Mouse (Mus musculus): ENCODE measurements around the gene Tvp23b.

The Tvp23b gene

DNA sequence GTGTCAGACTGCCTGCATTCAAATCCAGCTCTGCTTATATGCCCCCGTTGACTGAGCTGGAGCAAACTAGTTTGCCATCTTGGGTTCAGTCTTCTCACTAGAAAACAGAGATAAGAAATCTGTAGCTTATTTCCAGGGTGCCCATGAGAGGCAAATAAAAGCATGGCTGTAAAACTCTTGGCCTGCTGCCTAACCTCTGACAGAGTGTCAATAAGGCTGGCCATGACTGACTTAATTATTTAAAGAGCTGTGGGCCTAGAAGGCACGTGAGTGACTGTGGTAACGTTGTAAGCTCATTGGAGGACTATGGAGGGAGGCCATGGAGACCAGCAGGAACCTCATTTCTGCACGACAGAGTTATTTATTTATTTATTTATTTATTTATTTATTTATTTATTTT, 66.3 kb downstream of the Tvp23b start:
- no peak for DNase-seq (ENCODE audit: low spot score in 2 of 2)

DNA sequence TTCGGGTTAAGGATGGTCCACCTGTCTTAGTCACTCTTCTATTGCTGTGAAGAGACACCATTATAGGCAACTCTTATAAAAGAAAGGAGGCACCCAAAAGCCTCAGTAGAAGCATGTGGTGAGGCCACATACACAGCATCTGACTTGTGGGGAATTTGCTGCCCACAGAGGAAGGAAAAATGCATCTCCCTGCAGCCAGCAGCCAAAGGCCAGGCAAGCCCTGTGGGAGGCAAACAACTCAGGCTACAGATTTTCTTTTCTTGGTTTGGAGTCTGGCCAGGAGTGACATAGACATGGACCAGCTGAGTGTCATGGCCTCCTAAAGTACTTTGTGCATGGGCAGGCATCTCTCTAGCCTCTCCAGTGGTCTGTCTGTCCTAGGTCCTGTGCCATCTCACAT, 70.3 kb downstream of the Tvp23b start:
- no peak for DNase-seq (ENCODE audit: low spot score in 2 of 2)

DNA sequence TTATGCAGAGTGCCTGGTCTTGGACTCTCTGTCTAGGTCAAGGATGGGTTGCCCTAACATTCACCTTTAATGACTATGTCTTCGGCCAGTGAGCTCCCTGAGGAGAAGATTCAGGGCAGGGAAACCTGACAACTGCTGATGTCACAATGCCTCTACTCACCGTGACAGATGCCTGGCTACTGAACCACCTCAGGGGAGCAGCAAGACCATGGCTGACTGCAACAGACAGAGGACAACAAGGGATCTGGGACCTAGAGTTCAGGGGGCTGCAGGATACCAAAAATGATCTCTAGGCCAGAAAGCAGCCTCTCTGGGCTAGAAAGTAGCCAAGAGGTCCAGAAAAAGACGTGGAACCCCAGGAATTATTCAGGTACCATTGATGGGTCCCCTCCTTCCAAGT, 71.8 kb downstream of the Tvp23b start, which contains the start of gene Cdrt4:
Cdrt4 (plus strand) TSS at position 182 of the 400 bp plus-strand sequence.
- no peak for DNase-seq (ENCODE audit: low spot score in 2 of 2)

DNA sequence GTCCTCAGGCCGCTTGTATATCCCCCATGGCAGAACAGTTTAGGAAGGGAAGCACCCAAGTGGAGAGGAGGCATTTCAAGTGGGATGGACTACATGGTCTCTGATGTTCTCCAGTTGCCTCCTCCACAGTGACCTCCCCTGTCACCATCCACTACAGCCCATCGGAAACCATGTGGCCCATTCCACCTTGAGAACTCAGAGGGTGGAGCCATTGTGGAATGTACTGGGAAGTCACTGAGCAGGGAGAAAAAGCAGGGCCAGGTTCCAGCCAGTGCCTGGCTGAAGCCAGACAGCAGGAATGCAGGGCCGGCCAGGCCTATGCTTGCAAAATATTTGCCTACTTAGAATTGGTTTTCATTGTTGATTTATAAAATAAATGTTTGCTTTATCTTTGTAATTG, 75.5 kb downstream of the Tvp23b start:
- DNase-seq (ENCODE audit: low spot score in 2 of 2), result no peak

DNA sequence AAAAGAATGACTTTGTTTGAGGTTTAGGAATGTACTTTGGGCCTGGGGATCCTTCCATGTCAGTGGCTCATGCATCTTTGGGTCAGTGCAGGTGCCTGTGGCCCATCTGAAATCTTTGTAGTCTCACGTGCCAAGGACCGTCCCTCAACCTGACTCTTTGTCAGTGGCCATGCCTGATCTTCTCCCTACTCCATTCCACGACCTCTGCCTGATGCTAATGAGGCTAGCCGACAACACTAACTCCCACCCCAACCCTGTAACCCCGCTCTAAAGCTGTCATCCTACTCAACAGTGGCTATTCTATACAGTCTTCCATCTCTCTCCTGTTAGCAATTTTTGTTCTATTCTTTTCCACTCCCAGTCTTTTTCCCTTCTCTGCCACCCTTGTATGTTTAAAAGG, 75.9 kb downstream of the Tvp23b start:
- no peak for DNase-seq (ENCODE audit: low spot score in 2 of 2)

DNA sequence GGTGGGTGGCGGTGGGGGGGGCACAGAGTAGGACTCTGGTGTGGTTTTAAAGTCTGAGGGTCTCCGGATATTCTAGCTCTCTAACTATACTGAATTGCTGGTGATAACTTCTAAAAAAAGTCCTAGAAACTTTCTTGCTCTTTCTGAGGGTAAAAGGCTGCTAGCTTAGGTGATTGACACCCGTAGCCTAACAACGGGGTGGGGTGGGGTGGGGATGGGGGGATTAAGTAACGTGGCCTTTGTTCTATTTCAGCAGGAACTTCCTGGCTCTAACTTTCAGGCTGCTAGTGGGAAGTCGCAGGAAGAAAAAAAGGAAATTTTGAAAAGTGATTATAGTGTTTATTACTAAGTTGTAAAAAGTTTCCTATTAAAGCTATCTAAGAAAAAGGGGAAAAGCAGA, 76.5 kb downstream of the Tvp23b start:
- DNase-seq (ENCODE audit: low spot score in 2 of 2), result no peak

DNA sequence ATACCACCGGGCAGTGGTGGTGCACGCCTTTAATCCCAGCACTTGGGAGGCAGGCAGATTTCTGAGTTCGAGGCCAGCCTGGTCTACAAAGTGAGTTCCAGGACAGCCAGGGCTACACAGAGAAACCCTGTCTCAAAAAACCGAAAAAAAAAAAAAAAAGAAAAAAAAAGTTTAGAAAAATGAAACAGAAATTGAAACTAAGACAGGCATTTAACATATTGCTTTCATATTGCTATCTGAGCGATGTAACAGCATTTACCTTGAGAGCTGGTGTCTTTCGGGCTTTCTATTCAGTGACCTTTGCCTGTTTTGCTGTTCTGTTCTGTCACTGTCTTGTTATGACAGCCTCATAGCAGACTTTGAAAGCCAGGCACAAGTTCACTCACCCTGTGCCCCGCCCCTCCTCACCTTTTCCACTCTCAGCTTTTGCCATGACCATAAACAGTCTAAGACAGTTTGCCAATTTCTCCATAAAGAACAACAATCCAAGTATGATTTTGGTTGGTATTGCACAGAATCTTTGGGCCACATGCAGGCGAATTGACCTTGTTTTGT, 78.4 kb downstream of the Tvp23b start:
- no peak for DNase-seq (ENCODE audit: low spot score in 2 of 2)

DNA sequence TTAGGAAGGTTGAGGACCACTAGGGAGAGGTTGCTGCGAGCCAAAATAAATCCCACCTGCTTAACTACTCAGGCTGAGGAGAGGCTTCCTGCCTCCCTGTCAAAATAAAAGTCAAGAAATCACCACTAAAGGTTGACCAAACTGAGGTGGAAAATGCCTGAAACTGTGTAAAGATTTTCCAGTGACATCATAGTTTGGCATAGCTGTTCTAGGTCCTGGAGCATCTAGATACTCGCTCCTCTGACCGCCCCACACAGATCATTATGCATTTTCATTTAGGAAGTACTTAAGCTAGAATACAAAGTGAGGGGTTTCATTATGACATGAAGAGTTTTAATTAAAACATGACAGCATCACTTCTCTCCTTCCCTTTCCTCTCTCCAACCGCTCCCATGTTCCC, 84.0 kb downstream of the Tvp23b start:
- DNase-seq (ENCODE audit: low spot score in 2 of 2), result no peak

DNA sequence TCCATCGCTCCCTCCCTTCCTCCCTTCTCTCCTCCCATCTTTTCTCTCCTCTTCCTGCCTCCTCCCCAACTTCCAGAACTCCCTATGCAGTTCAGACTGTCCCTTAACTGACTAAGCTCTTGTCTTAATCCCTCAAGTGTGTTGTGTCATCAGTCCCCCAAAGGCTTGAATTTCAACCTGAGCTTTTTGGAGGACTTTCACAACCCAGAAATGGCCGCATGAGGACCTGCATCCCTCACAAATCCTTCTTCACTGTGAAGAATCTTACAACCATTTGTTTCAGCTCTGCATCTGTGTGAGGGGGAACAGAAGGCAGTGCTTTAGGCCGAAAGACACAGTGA, 87.1 kb downstream of the Tvp23b start:
- DNase-seq (ENCODE audit: low spot score in 2 of 2), result no peak

Data from natural killer cell, adult 2 months (primary cell).